Mouse (Mus musculus): ENCODE measurements at regions not wholly inside any gene's neighbourhood (a gene's known extent, or its start where the extent isn't known, plus 50 kb on each side); places are given as distances from the start of the nearest gene placed in this dataset.

- no peak for ATAC-seq (replicated peaks; ENCODE audit: insufficient number of reproducible peaks, low FRiP score, low TSS enrichment, poor library complexity, severe bottlenecking)
Measured at GRCm38 (mm10) chr5:106322574-106323215, 135.3 kb downstream of the Barhl2 start.

GRCm38 (mm10) chr5:106321426-106321825 is 136.5 kb downstream of the Barhl2 start:
- no peak for ATAC-seq (replicated peaks; ENCODE audit: insufficient number of reproducible peaks, low FRiP score, low TSS enrichment, poor library complexity, severe bottlenecking)

- no peak for ATAC-seq (replicated peaks; ENCODE audit: insufficient number of reproducible peaks, low FRiP score, low TSS enrichment, poor library complexity, severe bottlenecking)
Measured at GRCm38 (mm10) chr5:106321023-106321422, 136.9 kb downstream of the Barhl2 start.

- ATAC-seq (replicated peaks; ENCODE audit: insufficient number of reproducible peaks, low FRiP score, low TSS enrichment, poor library complexity, severe bottlenecking) = no peak
Measured at GRCm38 (mm10) chr5:106320039-106320438, 137.9 kb downstream of the Barhl2 start.

- ATAC-seq (replicated peaks; ENCODE audit: insufficient number of reproducible peaks, low FRiP score, low TSS enrichment, poor library complexity, severe bottlenecking) = no peak
Measured at GRCm38 (mm10) chr5:106318246-106318645, 139.7 kb downstream of the Barhl2 start.

- ATAC-seq (replicated peaks; ENCODE audit: insufficient number of reproducible peaks, low FRiP score, low TSS enrichment, poor library complexity, severe bottlenecking) = no peak
Measured at GRCm38 (mm10) chr5:106313874-106314273, 144.1 kb downstream of the Barhl2 start.

GRCm38 (mm10) chr5:106301372-106301771 is 156.6 kb downstream of the Barhl2 start:
- no peak for ATAC-seq (replicated peaks; ENCODE audit: insufficient number of reproducible peaks, low FRiP score, low TSS enrichment, poor library complexity, severe bottlenecking)

- ATAC-seq (replicated peaks; ENCODE audit: insufficient number of reproducible peaks, low FRiP score, low TSS enrichment, poor library complexity, severe bottlenecking) = no peak
Measured at GRCm38 (mm10) chr5:106296721-106297120, 161.2 kb downstream of the Barhl2 start.

- ATAC-seq (replicated peaks; ENCODE audit: insufficient number of reproducible peaks, low FRiP score, low TSS enrichment, poor library complexity, severe bottlenecking) = no peak
Measured at GRCm38 (mm10) chr5:106295993-106296392, 162.0 kb downstream of the Barhl2 start.

GRCm38 (mm10) chr5:106295538-106295937 is 162.4 kb downstream of the Barhl2 start:
- ATAC-seq (replicated peaks; ENCODE audit: insufficient number of reproducible peaks, low FRiP score, low TSS enrichment, poor library complexity, severe bottlenecking) = no peak

- no peak for ATAC-seq (replicated peaks; ENCODE audit: insufficient number of reproducible peaks, low FRiP score, low TSS enrichment, poor library complexity, severe bottlenecking)
Measured at GRCm38 (mm10) chr5:106292387-106293229, 165.4 kb downstream of the Barhl2 start.

GRCm38 (mm10) chr5:106285152-106285551 is 172.8 kb downstream of the Barhl2 start:
- no peak for ATAC-seq (replicated peaks; ENCODE audit: insufficient number of reproducible peaks, low FRiP score, low TSS enrichment, poor library complexity, severe bottlenecking)

- no peak for ATAC-seq (replicated peaks; ENCODE audit: insufficient number of reproducible peaks, low FRiP score, low TSS enrichment, poor library complexity, severe bottlenecking)
Measured at GRCm38 (mm10) chr5:106284731-106285130, 173.2 kb downstream of the Barhl2 start.

GRCm38 (mm10) chr5:106282646-106283045 is 175.3 kb downstream of the Barhl2 start:
- no peak for ATAC-seq (replicated peaks; ENCODE audit: insufficient number of reproducible peaks, low FRiP score, low TSS enrichment, poor library complexity, severe bottlenecking)

GRCm38 (mm10) chr5:106277786-106278185 is 180.2 kb downstream of the Barhl2 start:
- no peak for ATAC-seq (replicated peaks; ENCODE audit: insufficient number of reproducible peaks, low FRiP score, low TSS enrichment, poor library complexity, severe bottlenecking)

- no peak for ATAC-seq (replicated peaks; ENCODE audit: insufficient number of reproducible peaks, low FRiP score, low TSS enrichment, poor library complexity, severe bottlenecking)
Measured at GRCm38 (mm10) chr5:106277231-106277630, 180.7 kb downstream of the Barhl2 start.

- no peak for ATAC-seq (replicated peaks; ENCODE audit: insufficient number of reproducible peaks, low FRiP score, low TSS enrichment, poor library complexity, severe bottlenecking)
Measured at GRCm38 (mm10) chr5:106276186-106276585, 181.8 kb downstream of the Barhl2 start.

- no peak for ATAC-seq (replicated peaks; ENCODE audit: insufficient number of reproducible peaks, low FRiP score, low TSS enrichment, poor library complexity, severe bottlenecking)
Measured at GRCm38 (mm10) chr5:106274617-106275016, 183.3 kb downstream of the Barhl2 start.

GRCm38 (mm10) chr5:106264536-106264935 is 193.4 kb downstream of the Barhl2 start:
- no peak for ATAC-seq (replicated peaks; ENCODE audit: insufficient number of reproducible peaks, low FRiP score, low TSS enrichment, poor library complexity, severe bottlenecking)

- ATAC-seq (replicated peaks; ENCODE audit: insufficient number of reproducible peaks, low FRiP score, low TSS enrichment, poor library complexity, severe bottlenecking) = no peak
Measured at GRCm38 (mm10) chr5:106257179-106257578, 200.8 kb downstream of the Barhl2 start.
